Mouse (Mus musculus) thymus, postnatal 0 days (tissue): ENCODE data around the gene Hsd17b13. TPM values are rescaled to one million over a fixed set of nuclear protein-coding genes. Genes with fewer than 3 reads are reported as not detected.
A peak's percentile ranks its signal among the peaks of the same experiment; 100 is the strongest.
"Not testable (repeated sequence)": the region's sequence is repeated elsewhere in the genome, so short reads cannot be mapped to it uniquely, and the experiment has no call there.

ENCODE experiments used
- DNase-seq: peaks from one replicate; pipeline ENCODE4 v3.0.0-alpha.2; 2015; ENCODE audit warnings: low spot score
- polyA plus RNA-seq: library from polyadenylated mRNA; unstranded; fragments of >200 nt; fragmentation: Nextera tagmentation; extraction: Ambion mirVana; gene quantifications from 2 replicates; pipeline ENCODE4 v1.2.1, GENCODE M21; 2015

The Hsd17b13 gene
- 0.12 TPM in 2 replicates for polyA plus RNA-seq

GRCm38 (mm10) chr5:103977297-103977696 is at the start of gene Hsd17b13:
Gene Hsd17b13, minus strand, starts transcription at chr5:103977410.
- DNase-seq, result no peak

GRCm38 (mm10) chr5:104025245-104025854 is 48.1 kb upstream of the Hsd17b13 start:
- DNase-seq, result no peak

- DNase-seq, result no peak
These were observed 47.6 kb upstream of the Hsd17b13 start for GRCm38 (mm10) chr5:104024762-104025161.

DNA sequence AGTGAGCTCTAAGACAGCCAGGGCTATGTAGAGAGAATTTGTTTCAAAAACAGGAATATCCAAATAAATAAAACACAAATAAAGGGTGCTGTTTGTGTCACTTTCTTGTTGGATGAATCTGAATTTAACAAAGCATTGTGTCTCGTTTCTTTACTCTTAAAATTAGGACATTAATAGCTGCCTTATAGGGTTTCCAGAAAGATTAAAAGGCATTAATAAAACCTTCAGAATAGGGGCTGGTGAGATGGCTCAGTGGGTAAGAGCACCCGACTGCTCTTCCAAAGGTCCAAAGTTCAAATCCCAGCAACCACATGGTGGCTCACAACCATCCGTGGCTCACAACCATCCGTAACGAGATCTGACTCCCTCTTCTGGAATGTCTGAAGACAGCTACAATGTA is 47.0 kb upstream of the Hsd17b13 start:
- not testable (repeated sequence) for DNase-seq

DNA sequence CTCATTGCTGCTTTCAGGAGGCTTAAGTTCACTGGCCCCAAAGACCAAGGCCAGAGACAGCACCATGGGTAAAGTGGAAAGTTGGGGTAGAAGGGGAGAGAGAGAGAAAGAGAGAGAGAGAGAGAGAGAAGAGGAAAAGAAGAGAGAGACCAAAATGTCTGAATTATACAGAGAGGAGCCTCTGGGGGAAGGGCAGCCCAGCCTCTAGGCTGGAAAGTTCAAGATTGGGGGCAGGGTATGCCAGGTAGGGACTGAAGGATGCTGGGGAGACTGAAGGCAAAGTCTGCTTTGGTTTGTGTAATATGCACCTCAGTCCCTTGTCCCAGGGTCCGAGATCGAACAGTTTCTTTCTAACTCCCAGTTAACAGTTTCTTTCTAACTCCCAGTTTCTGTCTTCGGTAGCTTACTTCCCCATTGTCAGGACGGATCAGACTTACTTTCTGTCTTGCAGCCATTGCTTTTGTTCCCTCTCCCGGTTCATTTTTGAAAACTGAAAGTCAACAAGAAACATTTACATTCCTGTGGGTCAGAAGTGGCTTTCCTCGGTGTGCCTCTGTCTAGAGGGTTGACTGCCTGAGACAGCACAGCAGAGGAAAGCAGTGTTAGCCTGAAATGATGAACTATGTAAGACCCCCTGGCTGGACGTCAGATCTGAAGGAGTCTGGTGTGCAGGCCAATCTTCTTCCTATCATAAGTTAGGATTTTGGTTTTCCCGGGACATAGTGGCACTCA is 46.2 kb upstream of the Hsd17b13 start:
- DNase-seq, result no peak

- DNase-seq, result no peak
These were observed 45.3 kb upstream of the Hsd17b13 start for GRCm38 (mm10) chr5:104022558-104022957.

DNA sequence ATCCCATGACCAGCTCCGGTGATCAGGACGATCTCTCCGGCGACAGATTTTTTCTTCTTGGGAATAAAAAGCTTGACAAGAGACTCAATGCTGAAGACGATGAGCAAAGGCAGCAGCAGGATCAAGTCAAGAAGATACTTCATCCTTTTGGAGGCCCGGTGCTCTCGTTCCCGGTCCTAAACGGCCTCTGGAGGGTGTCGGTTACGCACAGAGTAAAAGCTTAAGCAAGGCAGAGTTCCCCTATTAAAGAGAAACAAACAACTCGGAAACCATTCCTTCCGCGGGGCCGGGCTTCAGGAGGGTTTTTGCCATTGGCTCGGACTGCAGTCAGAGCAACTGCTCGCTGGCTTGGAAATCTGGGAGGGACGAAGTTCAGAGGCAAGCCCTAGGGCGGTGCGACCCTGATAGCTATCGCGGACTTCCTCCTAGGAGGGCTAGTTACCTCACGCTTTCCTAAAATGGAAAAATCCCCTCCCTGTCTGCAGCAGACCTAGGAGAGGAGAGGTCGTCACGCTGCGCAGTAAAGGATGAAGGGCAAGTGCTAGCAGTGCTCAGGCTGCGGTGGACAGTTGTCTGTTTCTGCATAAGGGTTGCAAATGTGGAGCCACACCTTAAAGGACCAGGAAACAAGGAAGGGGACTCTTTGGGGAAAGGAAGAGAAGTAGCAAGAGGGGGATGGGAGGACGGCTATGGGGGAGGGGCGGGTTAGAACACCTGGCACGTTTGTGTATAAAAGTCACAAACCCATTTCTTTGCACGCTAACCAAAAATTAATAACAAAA is 44.6 kb upstream of the Hsd17b13 start, which contains the start of gene Hsd17b11:
TSS of gene Hsd17b11 (minus strand) at position 323 of the 782 bp plus-strand sequence.
- peak; percentile 56 for DNase-seq

DNA sequence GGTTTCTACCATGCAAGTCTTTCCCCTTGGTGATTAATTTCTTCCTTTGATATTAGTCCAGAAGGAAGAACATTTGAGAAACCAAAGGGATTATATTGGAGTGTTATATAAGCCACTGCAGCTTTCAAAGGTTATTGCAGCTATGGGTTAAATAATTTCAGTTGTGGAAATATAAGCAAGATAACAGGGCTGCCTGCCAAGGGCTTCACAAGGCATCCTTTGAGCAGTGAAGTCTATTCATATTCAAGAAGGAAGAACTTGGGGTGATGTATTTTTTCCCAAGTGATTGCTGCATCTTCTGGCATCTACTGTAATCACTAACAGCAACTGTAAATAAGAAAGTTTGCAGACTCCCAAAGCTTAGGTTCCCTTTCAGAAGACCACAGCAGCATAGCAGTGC is 34.2 kb upstream of the Hsd17b13 start:
- no peak for DNase-seq

DNA sequence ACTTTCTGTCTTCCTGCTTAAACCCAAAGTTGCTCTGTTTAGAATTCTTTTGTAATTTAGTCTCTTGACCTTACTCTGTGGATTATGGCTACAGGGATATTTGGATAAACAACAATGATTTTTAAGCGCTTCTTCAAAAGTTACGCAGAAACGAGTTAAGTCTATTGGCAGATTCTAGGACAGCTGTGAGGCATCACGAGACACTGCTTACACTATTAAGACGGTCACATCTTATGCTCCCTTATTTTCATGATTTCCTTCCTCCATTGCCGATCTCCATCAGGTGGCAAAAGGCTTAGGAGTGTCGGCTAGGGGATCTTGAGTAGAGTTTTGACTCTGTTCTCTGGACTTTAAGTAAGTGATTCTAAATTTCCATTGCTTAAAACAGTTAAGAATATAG is 33.1 kb upstream of the Hsd17b13 start:
- DNase-seq, result no peak

DNA sequence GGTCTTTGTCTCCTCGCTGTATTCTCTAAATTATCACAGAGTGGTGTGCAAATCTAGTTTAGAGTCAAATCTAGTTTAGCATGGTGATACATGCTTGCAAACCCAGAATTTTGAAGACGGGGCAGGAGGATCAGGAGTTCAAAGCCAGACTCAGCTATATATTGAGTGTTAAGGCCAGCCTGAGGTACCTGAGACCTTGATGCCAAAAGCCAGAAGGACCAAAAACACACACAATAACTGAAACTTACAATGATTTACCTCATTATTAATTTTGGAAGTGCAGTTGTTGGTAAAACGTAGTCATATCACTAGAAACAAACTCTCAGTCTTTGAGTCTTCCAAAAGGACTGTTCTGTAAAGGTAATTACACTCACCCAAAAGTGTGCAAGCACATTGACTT is 32.2 kb upstream of the Hsd17b13 start:
- no peak for DNase-seq

GRCm38 (mm10) chr5:104007801-104008200 is 30.6 kb upstream of the Hsd17b13 start:
- peak; percentile 90 for DNase-seq

DNA sequence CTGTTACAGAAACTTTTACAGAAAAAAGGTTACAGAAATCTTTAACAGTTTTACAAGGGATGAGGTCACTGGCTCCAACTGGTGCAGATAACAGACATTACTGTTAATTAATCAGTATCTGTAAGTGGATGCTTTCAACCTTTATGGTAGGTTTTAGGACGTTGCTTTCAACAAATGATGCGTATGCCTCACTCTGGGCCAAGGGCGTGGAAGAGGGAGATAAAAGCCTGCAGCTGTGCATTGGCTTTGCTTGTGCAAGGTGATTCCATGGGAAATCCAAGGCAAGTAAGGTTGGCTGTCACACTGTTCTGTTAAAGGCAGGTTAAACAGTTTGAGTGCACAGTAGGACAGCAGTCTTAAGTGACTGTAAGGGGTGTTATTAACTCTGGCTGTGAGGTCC is 29.6 kb upstream of the Hsd17b13 start:
- DNase-seq, result no peak

DNA sequence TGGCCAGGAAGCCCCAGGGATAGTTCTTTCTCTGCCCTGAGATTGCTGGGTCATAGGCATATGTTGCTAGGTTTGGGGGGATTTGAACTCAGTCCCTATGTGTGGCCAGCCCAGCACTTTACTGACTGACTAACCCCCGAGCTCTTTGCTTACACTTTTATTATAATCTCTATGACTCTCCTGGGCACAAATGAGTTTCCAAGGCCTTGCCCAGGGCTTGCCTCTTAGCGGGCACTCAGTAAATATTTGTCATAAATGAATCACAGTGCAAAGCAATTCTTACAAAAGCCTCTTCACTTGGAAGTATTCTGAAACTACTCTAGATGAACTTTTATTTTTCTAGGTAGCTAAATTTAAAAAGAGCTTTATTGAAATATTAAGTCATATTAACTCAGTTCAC is 26.7 kb upstream of the Hsd17b13 start:
- DNase-seq, result no peak

DNA sequence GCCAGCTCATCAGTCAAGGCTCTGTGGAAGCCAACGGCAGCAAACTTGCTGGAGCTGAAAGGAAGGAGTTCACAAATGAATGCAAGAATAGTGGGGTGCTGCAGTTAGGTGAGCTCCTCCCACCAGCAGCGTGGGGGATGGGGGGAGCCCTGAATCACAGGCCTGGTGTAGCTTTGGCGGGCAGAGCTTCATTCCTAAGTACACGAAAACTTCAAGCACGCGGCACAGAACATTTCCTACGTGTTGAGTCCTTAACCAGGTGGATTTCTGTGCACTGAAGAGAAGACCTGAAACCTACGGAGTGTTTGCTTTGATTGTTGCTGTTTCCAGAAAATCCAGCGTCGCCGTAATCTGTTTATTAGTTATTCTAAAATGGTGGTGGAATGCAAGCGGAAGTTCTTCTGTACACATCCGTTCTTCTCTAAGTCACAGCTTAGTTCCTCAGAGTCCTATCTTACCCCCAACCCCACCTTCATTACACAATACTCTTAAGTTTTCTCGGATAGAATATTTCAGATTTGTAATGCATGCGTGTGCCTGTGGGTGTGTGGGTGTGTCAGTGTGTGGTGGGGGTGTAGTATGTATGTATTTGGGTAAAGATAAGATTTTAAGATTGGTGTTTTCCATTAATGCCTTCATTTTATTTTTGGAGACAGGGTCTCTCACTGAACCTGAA is 26.2 kb upstream of the Hsd17b13 start:
- no peak for DNase-seq

GRCm38 (mm10) chr5:104002549-104003255 is 25.5 kb upstream of the Hsd17b13 start:
- no peak for DNase-seq

GRCm38 (mm10) chr5:103999738-104000137 is 22.5 kb upstream of the Hsd17b13 start:
- DNase-seq, result peak; percentile 82

GRCm38 (mm10) chr5:103998739-103999138 is 21.5 kb upstream of the Hsd17b13 start:
- no peak for DNase-seq

DNA sequence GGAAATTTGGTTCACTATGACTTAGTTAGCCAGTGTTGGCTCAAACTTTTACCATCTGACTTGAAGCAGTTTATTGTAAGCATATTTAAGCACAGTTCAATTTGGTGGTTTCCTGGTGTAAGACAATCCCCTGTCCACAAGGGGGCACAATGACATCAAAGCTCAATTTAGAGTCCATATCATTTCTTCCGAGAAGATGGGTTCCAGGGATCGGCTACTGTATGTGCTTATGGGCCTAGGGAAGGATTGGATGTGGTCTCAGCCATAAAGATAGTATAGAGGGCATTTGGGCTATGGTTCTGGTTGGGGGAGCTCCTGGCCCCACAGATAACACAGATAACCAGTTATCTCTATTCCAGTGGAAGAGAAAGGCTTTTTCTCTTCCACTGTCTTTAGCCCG is 18.0 kb upstream of the Hsd17b13 start:
- peak; percentile 54 for DNase-seq

GRCm38 (mm10) chr5:103994669-103995068 is 17.5 kb upstream of the Hsd17b13 start:
- DNase-seq, result no peak

GRCm38 (mm10) chr5:103993601-103994000 is 16.4 kb upstream of the Hsd17b13 start:
- peak; percentile 59 for DNase-seq

DNA sequence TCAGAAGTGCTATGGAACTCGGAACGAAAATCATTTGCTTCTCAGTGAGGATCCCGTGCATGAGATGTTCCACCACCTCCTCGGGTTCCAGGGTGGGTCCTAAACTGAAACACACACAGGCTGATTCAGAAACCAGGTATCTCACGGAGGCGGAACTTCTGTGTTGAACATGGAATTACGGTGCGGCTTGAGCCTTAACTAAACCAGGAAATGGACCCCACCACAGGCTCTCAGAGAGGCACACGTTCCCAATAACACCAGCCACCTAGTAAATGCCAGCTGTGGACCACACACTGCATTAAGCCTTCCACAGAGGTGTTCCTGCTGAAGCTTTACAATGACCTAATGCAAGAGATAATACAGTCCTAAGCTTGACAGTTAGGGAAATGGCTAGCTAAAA is 15.6 kb upstream of the Hsd17b13 start:
- no peak for DNase-seq
